Mouse (Mus musculus) midbrain, embryonic 12.5 days (tissue): ENCODE data around the gene Gm42372. TPM values are rescaled to one million over a fixed set of nuclear protein-coding genes. Genes with fewer than 3 reads are reported as not detected.

Experiments
- ATAC-seq: fragments of 200-750 bp; cut with Nextera tagmentation; 2 replicates; pipeline ENCODE4 v1.8.0; 2017; ENCODE audit warnings: low read depth, moderate TSS enrichment, moderate library complexity; ENCODE audit not compliant: low FRiP score
- H3K27ac ChIP-seq: fragments of 300-500 bp; sonication (generic); replicated peaks from 2 replicates; pipeline ENCODE4 v1.5.1; 2016; ENCODE audit warnings: mild to moderate bottlenecking
- H3K27me3 ChIP-seq: fragments of 300-500 bp; sonication (generic); 2 replicates; pipeline ENCODE4 v1.6.1; 2016; ENCODE audit warnings: mild to moderate bottlenecking
- H3K36me3 ChIP-seq: fragments of 300-500 bp; sonication (generic); 2 replicates; pipeline ENCODE4 v1.6.1; 2016
- H3K4me1 ChIP-seq: fragments of 300-500 bp; sonication (generic); 2 replicates; pipeline ENCODE4 v1.6.1; 2016
- H3K4me2 ChIP-seq: fragments of 300-500 bp; sonication (generic); replicated peaks from 2 replicates; pipeline ENCODE4 v1.6.1; 2016; ENCODE audit warnings: mild to moderate bottlenecking, moderate library complexity
- H3K4me3 ChIP-seq: fragments of 300-500 bp; sonication (generic); 2 replicates; pipeline ENCODE4 v1.5.1; 2016; ENCODE audit warnings: mild to moderate bottlenecking
- H3K9ac ChIP-seq: fragments of 300-500 bp; sonication (generic); replicated peaks from 2 replicates; pipeline ENCODE4 v1.6.1; 2016; ENCODE audit warnings: mild to moderate bottlenecking, moderate library complexity
- H3K9me3 ChIP-seq: fragments of 300-500 bp; sonication (generic); 2 replicates; pipeline ENCODE4 v1.6.1; 2016; ENCODE audit warnings: mild to moderate bottlenecking
- WGBS: fragments of 180-500 bp; shearing (Covaris S2); methylation state at CpG from one replicate; pipeline ENCODE4 v1.1.7; 2016; 5-methylcytosine and 5-hydroxymethylcytosine counted together
- polyA plus RNA-seq: library from polyadenylated mRNA; unstranded; fragments of >200 nt; fragmentation: Nextera tagmentation; extraction: Ambion mirVana; gene quantifications from 2 replicates; pipeline ENCODE4 v1.2.1, GENCODE M21; 2016

The Gm42372 gene
- polyA plus RNA-seq, 1 experiment from 2014 or later = 1.7 TPM

GRCm38 (mm10) chr7:17015381-17015780 lies 32.5 kb downstream of the Gm42372 start:
- H3K36me3 ChIP-seq = peaks cover 90% of the 10 kb centered on the region
- no peaks in the 10 kb centered on the region for H3K27me3 ChIP-seq
- H3K4me2 ChIP-seq = no peak overlapping the region
- no peaks in the 10 kb centered on the region for H3K9me3 ChIP-seq
- ATAC-seq = no peak
- 87% methylated on average over 6 of the region's 6 CpGs for WGBS
- H3K4me3 ChIP-seq = no peak overlapping the region
- H3K9ac ChIP-seq = no peak overlapping the region
- H3K4me1 ChIP-seq = no peaks in the 10 kb centered on the region
- H3K27ac ChIP-seq = no peak overlapping the region

GRCm38 (mm10) chr7:17017036-17017435 lies 34.1 kb downstream of the Gm42372 start:
- Histone ChIP-seq H3K9ac (no peak overlapping the region), H3K9me3 (no peaks in the 10 kb centered on the region), H3K4me3 (no peak overlapping the region), H3K4me1 (no peaks in the 10 kb centered on the region), H3K4me2 (no peak overlapping the region), H3K27ac (no peak overlapping the region), H3K27me3 (no peaks in the 10 kb centered on the region), H3K36me3 (peaks cover 90% of the 10 kb centered on the region)
- ATAC-seq = no peak
- 84% methylated on average over 1 of the region's 1 CpGs for WGBS

GRCm38 (mm10) chr7:17017921-17018320 lies 35.0 kb downstream of the Gm42372 start:
- no peaks in the 10 kb centered on the region for H3K4me1 ChIP-seq
- no peaks in the 10 kb centered on the region for H3K27me3 ChIP-seq
- no peak overlapping the region for H3K9ac ChIP-seq
- no peak overlapping the region for H3K27ac ChIP-seq
- peaks cover 90% of the 10 kb centered on the region for H3K36me3 ChIP-seq
- H3K4me2 ChIP-seq = no peak overlapping the region
- H3K4me3 ChIP-seq = no peak overlapping the region
- WGBS = 89% methylated on average over 2 of the region's 2 CpGs
- no peak for ATAC-seq
- H3K9me3 ChIP-seq = no peaks in the 10 kb centered on the region

DNA sequence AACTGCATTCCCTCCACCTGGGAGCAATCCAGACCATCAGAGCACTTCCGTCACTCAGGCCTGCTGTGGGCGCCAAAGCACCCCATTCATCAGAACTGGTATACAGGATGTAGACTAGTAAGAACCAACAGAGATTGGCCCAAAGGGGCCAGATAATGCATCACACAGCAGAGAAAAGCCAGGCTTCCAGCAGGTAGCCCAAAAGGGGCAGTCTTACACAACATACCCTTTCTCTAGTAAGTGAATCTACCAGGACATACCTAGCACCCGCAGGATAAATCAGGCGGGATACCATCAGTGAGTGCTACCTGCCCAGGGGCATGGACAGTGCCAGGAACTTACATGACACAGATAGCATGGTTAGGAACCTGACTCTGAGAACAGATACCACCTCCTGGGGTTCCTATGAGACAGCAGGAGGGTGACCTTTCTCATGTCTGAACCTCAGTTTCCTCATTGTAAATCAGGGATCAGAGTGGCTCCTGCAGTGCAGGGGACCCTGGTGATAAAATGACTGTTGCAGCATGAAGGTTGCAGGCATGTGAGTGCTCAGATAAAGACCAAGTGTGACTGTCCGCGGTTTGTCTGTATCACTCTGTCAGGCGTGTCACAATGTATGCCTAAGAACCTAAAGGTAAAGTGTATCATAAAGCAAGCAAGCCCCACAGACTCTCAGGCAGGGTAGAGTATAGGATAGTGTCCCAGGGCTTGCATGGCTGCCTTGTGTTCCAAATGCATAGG lies 36.7 kb downstream of the Gm42372 start:
- H3K9me3 ChIP-seq = no peaks in the 10 kb centered on the region

DNA sequence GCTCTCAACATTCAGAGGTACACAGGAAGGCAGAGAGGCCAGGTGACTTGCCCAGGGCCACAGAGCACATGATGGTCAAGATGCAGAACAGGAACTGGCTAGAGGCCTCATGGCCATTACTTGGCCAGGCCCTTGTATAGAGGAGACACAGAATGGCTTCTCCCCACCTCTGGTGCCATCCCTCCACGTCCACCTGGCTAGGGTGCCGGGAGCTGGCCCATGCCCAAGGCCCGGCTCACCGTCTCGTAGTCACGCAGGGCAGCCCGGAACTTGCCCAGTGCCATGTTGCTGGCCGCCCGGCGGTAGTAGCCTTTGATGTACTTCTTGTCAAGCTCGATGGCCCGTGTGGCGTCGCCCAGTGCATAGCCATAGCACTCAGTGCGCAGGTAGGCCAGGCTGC lies 39.3 kb downstream of the Gm42372 start:
- Histone ChIP-seq H3K4me1 (peaks cover 26% of the 10 kb centered on the region), H3K27me3 (no peaks in the 10 kb centered on the region), H3K36me3 (peaks cover 57% of the 10 kb centered on the region), H3K4me2 (no peak overlapping the region), H3K9ac (no peak overlapping the region), H3K27ac (no peak overlapping the region), H3K9me3 (no peaks in the 10 kb centered on the region), H3K4me3 (no peak overlapping the region)
- WGBS = 97% methylated on average over 15 of the region's 15 CpGs
- ATAC-seq = no peak

More for the DNA sequence above, 36.7 kb downstream of the Gm42372 start:
- Histone ChIP-seq H3K4me1 (peaks cover 2% of the 10 kb centered on the region; the same call in 1 of the 2 replicates), H3K36me3 (peaks cover 78% of the 10 kb centered on the region), H3K4me2 (no peak overlapping the region), H3K27me3 (no peaks in the 10 kb centered on the region), H3K4me3 (no peak overlapping the region), H3K9ac (no peak overlapping the region), H3K27ac (no peak overlapping the region)
- WGBS = 90% methylated on average over 7 of the region's 7 CpGs
- no peak for ATAC-seq

- Histone ChIP-seq H3K36me3 (peaks cover 52% of the 10 kb centered on the region), H3K4me3 (no peak overlapping the region)
- WGBS = 88% methylated on average over 4 of the region's 4 CpGs
Measured at GRCm38 (mm10) chr7:17023701-17024100, 40.8 kb downstream of the Gm42372 start.

DNA sequence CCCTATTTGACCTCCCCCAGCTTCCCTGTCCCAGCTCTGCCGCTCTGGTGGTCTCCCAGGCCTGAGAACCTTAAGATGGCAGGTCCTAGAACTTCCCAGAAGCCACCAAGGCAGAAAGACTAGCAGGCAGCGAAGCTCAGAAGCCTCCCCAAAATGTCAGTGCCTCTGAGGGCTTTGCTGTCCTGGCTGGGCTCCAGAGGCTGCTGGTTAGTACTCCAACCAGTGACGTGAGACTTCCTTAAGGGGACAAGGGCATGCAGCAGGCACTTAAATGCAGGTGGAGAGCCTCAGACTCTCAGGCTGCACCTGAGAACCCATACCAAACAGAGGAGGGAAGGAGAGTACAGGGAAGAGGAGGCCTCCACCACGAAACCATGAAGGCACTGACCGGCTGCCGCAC lies 41.3 kb downstream of the Gm42372 start:
- Histone ChIP-seq H3K27ac (no peak overlapping the region), H3K4me2 (no peak overlapping the region), H3K9ac (0 out of 2 replicates have a peak overlapping the region, but pooled peaks have one; percentile 8), H3K36me3 (peaks cover 47% of the 10 kb centered on the region), H3K4me3 (no peak overlapping the region), H3K9me3 (no peaks in the 10 kb centered on the region), H3K4me1 (peaks cover 26% of the 10 kb centered on the region), H3K27me3 (no peaks in the 10 kb centered on the region)
- 94% methylated on average over 6 of the region's 6 CpGs for WGBS
- no peak for ATAC-seq

More at GRCm38 (mm10) chr7:17023701-17024100, 40.8 kb downstream of the Gm42372 start:
- Histone ChIP-seq H3K9me3 (no peaks in the 10 kb centered on the region), H3K4me1 (peaks cover 26% of the 10 kb centered on the region), H3K9ac (0 out of 2 replicates have a peak overlapping the region, but pooled peaks have one; percentile 8), H3K27ac (no peak overlapping the region), H3K4me2 (no peak overlapping the region), H3K27me3 (no peaks in the 10 kb centered on the region)
- ATAC-seq = no peak

- no peak for ATAC-seq
- Histone ChIP-seq H3K9ac (0 out of 2 replicates have a peak overlapping the region, but pooled peaks have one; percentile 20), H3K4me2 (no peak overlapping the region), H3K36me3 (peaks cover 39% of the 10 kb centered on the region), H3K4me1 (peaks cover 26% of the 10 kb centered on the region), H3K27ac (no peak overlapping the region), H3K27me3 (no peaks in the 10 kb centered on the region; the same call in 1 of the 2 replicates), H3K4me3 (no peak overlapping the region), H3K9me3 (no peaks in the 10 kb centered on the region)
- 87% methylated on average over 10 of the region's 10 CpGs for WGBS
Measured at GRCm38 (mm10) chr7:17024814-17025504, 42.1 kb downstream of the Gm42372 start.

GRCm38 (mm10) chr7:17025505-17025894 lies 42.6 kb downstream of the Gm42372 start:
- 73% methylated on average over 4 of the region's 4 CpGs for WGBS
- Histone ChIP-seq H3K36me3 (peaks cover 34% of the 10 kb centered on the region), H3K4me3 (no peak overlapping the region), H3K27ac (no peak overlapping the region), H3K9me3 (no peaks in the 10 kb centered on the region), H3K9ac (0 out of 2 replicates have a peak overlapping the region, but pooled peaks have one; percentile 20), H3K4me2 (no peak overlapping the region), H3K27me3 (no peaks in the 10 kb centered on the region; the same call in 1 of the 2 replicates), H3K4me1 (peaks cover 26% of the 10 kb centered on the region)
- no peak for ATAC-seq

DNA sequence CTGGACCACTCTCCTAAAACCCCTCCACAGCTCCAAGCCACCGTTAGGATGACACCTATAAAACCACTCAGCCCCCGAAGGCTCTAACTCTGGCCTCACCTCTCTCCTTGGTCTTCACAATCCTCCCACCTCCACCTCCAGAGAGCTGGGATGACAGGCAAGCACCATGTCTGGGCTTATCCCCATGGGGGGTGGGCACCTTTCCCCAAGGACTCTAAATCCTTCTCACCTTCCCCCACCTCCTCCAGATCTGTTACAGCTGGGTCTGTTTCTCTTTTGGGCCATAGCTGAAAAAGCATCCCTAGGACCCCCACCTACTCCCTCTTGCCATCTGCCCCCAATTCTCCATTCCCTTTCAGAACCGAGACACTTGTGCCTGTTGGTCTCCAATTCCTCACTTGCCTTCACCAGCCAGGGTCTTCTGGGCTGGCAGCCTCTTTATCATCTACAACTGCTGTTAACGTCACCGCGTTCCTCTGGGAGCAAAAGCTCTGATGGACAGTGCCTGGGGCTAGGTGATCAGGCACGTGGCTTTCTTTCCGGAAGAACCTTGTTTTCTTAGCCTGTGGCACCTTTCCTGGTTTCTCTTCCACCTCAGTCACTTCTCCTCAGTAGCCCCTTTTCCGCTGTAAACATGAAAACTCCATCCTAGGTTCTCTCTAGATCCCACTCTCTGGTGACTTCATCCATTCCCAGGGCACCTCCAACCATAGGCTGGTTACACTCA lies 43.2 kb downstream of the Gm42372 start:
- 88% methylated on average over 9 of the region's 9 CpGs for WGBS
- Histone ChIP-seq H3K27me3 (no peaks in the 10 kb centered on the region; the same call in 1 of the 2 replicates), H3K36me3 (peaks cover 28% of the 10 kb centered on the region), H3K4me3 (peak overlapping the region; percentile 87; the same call in 1 of the 2 replicates), H3K9ac (peak overlapping the region; percentile 77), H3K4me1 (peaks cover 26% of the 10 kb centered on the region), H3K4me2 (peak overlapping the region; percentile 61), H3K9me3 (no peaks in the 10 kb centered on the region), H3K27ac (no peak overlapping the region)
- ATAC-seq = no peak

- Histone ChIP-seq H3K4me3 (peak overlapping the region; percentile 87), H3K27me3 (no peaks in the 10 kb centered on the region; the same call in 1 of the 2 replicates), H3K4me1 (peaks cover 26% of the 10 kb centered on the region), H3K9ac (peak overlapping the region; percentile 77), H3K9me3 (no peaks in the 10 kb centered on the region), H3K4me2 (peak overlapping the region; percentile 61), H3K36me3 (peaks cover 19% of the 10 kb centered on the region), H3K27ac (peak overlapping the region; percentile 73)
- no peak; the same call in none of the 2 replicates for ATAC-seq
- 10% methylated on average over 24 of the region's 24 CpGs for WGBS
Measured at GRCm38 (mm10) chr7:17026710-17027587, 44.1 kb downstream of the Gm42372 start.
